Mouse (Mus musculus): Measurements from ENCODE around the gene Sdf2. TPM values are rescaled to one million over a fixed set of nuclear protein-coding genes. Genes with fewer than 3 reads are reported as not detected.

Gene Sdf2
- 75.3 and 78.8 TPM in 2 replicates for total RNA-seq (2021)
- long read RNA-seq, experiment 1, transcript Sdf2-201 (3 exons, 1,268 nt) = major isoform, 111 of 128 reads
- long read RNA-seq, experiment 1, partial matches to known transcripts = 10 of 128 reads
- long read RNA-seq, experiment 1, other reads (novel, unspliced or antisense) = 6 of 128 reads
- long read RNA-seq, experiment 2, transcript Sdf2-201 (3 exons, 1,268 nt) = major isoform, 103 of 111 reads
- long read RNA-seq, experiment 2, partial matches to known transcripts = 0 of 111 reads
- long read RNA-seq, experiment 2, other reads (novel, unspliced or antisense) = 5 of 111 reads

GRCm38 (mm10) chr11:78245627-78246317, at the start of gene Sdf2, which contains the start of gene Supt6:
Gene Sdf2, plus strand, starts transcription at chr11:78245746.
Gene Supt6, minus strand, starts transcription at chr11:78245987.
- DNase-seq = peak; percentile 93

- no peak for DNase-seq
These were observed 43.2 kb upstream of the Sdf2 start for GRCm38 (mm10) chr11:78202372-78202771.

GRCm38 (mm10) chr11:78204287-78204686, 41.3 kb upstream of the Sdf2 start:
- peak; percentile 58 for DNase-seq

- no peak for DNase-seq
These were observed 40.0 kb upstream of the Sdf2 start for GRCm38 (mm10) chr11:78205361-78206206.

- DNase-seq = no peak
These were observed 38.4 kb upstream of the Sdf2 start for GRCm38 (mm10) chr11:78207190-78207589.

GRCm38 (mm10) chr11:78209886-78210285, 35.7 kb upstream of the Sdf2 start:
- peak; percentile 54 for DNase-seq

GRCm38 (mm10) chr11:78210615-78211014, 34.9 kb upstream of the Sdf2 start:
- peak; percentile 56 for DNase-seq

- no peak for DNase-seq
These were observed 34.0 kb upstream of the Sdf2 start for GRCm38 (mm10) chr11:78211513-78211912.

GRCm38 (mm10) chr11:78213086-78213817, 32.3 kb upstream of the Sdf2 start:
- DNase-seq = no peak

- no peak for DNase-seq
These were observed 29.7 kb upstream of the Sdf2 start for GRCm38 (mm10) chr11:78215709-78216317.

GRCm38 (mm10) chr11:78223586-78223985, 22.0 kb upstream of the Sdf2 start:
- no peak for DNase-seq

GRCm38 (mm10) chr11:78231518-78231917, 14.0 kb upstream of the Sdf2 start:
- no peak for DNase-seq

GRCm38 (mm10) chr11:78240193-78240857, 5.2 kb upstream of the Sdf2 start:
- DNase-seq = no peak

GRCm38 (mm10) chr11:78245261-78245626, 302 bp upstream of the Sdf2 start:
- no peak for DNase-seq

GRCm38 (mm10) chr11:78246318-78247011, 919 bp downstream of the Sdf2 start:
- no peak for DNase-seq

- DNase-seq = no peak
These were observed 1.4 kb downstream of the Sdf2 start for GRCm38 (mm10) chr11:78247012-78247348.

GRCm38 (mm10) chr11:78247727-78248140, 2.2 kb downstream of the Sdf2 start:
- DNase-seq = no peak

GRCm38 (mm10) chr11:78256618-78257017, 11.1 kb downstream of the Sdf2 start:
- no peak for DNase-seq

GRCm38 (mm10) chr11:78260489-78261258, 15.1 kb downstream of the Sdf2 start:
- no peak for DNase-seq

Data from adrenal gland, postnatal 14 days (tissue).